Mouse (Mus musculus): ENCODE measurements around the gene Cklf.
"Not testable (repeated sequence)": the region's sequence is repeated elsewhere in the genome, so short reads cannot be mapped to it uniquely, and the experiment has no call there.

The Cklf gene

DNA sequence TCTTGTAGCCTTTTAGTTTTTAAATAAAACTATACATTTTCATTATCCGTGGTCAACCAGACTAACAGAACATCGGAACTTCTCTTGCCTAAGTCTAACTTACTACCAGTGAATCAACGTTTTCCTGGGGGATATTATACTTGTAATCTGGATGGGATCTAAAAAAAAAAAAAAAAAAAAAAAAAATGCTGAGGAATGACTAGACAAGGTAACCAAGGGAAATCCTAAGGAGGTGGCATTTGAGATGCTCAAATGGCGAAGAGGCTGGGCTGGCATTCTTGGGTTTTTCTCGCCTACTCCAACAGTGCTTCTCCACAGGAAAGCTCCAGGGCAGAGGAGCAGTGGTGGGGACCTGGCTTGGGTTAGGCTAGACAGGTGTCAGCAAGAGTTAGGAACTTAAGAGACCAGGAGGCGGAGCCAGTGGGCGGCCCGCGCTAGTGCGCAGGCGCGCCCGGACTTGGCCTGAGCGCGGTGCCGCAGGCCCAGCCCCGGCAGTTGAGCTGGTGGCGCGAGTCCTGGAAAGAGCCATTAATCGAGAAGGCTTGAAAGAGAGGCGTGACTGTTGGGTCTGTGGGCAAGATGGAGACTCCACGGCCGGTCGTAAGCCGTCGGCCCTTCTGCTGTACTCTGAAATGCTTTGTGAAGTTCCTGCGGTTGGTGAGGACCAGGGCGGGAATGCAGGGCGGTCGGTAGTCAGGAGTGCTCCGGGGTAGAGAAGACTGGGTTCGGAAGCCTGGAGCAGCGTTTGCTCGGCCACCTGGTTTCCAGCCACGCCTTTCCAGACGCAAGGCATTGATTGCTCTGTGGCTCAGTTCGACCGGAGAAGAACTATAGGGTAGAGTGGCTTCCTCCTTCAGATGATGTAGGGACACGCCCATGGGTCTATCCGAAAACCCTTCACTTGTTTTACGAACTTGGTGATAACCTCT, at the start of gene Cklf:
Cklf (plus strand) TSS at position 423 of the 929 bp plus-strand sequence.
- peak; percentile 90 to 94 for DNase-seq

DNA sequence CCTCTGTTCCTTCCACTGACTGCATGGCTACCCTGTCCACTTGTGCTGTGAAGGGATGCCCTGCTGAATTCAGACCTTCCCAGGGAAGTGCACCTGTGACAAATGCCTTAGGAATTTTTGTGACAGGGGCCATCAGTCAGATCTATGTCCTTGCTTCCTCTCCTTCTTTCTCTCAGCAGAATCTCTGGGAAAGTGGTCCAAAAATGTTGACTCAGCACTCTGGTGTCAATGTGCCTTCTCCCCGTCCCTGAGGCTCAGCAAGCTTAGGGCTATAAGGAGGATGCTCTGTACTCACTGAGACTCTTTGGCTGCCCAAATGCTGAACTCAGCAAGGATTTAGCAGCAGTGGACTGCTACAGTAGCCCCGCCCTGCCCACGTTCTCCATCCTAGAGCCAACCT, 49.0 kb upstream of the Cklf start:
- DNase-seq, result no peak

DNA sequence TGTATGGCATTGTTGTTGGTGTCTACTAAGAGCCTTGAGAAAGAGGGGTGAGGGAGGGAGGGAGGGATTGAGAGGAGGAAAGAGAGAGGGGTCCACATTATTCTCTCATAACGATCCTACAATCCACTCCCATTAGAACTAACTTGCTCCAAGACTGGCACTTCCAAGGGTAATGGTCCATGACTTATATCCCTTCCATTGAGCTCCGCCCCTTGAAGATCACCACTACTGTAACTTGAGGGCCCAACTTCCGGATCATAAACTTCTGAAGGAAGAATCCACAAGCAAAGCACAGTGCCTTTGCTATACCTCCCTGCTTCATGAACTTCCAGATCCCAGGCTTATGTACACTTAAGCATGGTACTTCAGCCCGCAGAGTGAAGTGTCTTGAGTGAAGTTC, 48.3 kb upstream of the Cklf start:
- DNase-seq, result no peak

- DNase-seq, result no peak
Observed at GRCm38 (mm10) chr8:104205292-104205691, 45.4 kb upstream of the Cklf start.

DNA sequence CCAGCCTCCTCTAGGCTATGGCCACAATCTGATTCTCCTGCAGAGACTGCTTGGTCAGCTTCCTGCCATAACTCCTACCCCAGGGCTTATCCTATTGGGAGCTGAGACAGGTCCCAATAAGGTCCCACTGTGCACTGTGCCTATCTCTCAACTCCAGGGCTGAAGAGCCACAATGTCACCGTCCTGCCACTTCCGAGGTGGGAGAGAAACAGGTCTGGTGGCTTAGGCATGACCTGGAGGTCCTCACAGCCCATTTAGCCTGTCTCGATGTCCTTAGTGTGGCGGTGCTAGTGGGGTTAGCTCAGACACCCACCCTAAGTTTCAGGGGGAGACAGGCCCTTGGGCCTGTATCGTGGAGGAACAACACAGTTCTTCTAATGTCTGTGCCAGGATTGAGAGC, 33.1 kb upstream of the Cklf start:
- no peak for DNase-seq

DNA sequence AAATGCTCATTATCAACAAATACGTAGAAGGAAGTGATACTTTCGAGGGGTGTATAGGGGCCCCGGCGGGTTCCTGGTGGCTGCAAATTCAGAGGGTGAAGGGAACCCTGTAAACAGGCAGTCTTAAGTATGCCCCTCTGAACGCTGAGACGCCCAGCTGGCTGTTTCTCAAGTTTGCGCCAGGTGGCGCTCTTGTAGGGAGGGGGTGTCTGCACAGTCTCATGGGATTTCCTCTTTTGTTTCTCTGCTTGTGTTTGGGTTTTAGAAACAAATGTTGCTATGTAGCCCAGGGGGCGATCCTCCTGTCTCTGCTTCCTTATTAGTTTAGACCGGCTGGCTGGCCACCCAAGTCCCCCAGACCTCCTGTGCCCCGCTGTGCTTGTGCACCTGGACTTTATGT, 31.6 kb upstream of the Cklf start:
- peak; percentile 57 to 65 for DNase-seq

DNA sequence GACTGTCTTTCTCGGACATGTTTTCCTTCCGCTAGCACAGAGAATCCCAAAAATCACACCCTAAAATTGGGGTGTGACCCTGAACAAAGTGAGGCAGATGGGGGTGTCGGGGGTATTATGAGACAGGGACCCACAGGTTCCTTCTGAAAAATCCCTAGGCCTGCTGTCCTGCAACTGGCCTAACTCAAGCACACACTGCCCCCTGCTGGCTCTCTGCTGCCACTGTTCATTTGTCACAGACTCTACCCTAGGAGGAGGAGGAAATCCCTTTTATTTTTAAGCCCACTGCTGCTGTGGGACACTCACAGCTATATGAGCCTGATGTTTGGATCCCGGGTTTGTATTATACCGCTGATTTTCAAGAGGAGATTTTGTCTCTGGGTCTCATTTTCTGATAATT, 30.9 kb upstream of the Cklf start:
- peak; percentile 86 to 88 for DNase-seq

GRCm38 (mm10) chr8:104227048-104227447, 23.6 kb upstream of the Cklf start:
- no peak for DNase-seq

GRCm38 (mm10) chr8:104230377-104230776, 20.3 kb upstream of the Cklf start:
- no peak for DNase-seq

GRCm38 (mm10) chr8:104232039-104232438, 18.6 kb upstream of the Cklf start:
- DNase-seq, result no peak

DNA sequence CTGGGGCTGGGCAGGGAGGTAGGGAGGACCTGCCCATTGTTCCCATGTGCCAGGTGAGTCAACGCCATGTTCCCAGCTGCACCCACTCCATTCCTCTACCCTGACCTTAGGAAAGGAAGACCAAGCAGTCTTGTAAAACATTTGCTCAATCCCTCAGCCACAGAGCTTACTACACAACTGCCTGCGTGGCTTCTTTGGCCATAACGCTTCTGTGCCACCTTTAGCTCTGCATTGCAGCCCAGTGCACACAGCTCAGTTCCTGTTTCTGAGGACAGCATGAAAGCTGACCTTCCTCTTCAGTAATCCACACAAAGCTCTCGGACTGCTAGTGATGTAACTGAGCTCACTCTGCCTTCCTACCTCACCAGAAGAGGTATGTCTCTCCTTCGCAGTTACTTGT, 17.7 kb upstream of the Cklf start:
- no peak for DNase-seq

GRCm38 (mm10) chr8:104234573-104234972, 16.1 kb upstream of the Cklf start:
- DNase-seq, result peak; percentile 55 to 59

- DNase-seq, result no peak
Observed at GRCm38 (mm10) chr8:104239418-104239861, 11.2 kb upstream of the Cklf start.

- no peak for DNase-seq
Observed at GRCm38 (mm10) chr8:104242038-104242644, 8.5 kb upstream of the Cklf start.

DNA sequence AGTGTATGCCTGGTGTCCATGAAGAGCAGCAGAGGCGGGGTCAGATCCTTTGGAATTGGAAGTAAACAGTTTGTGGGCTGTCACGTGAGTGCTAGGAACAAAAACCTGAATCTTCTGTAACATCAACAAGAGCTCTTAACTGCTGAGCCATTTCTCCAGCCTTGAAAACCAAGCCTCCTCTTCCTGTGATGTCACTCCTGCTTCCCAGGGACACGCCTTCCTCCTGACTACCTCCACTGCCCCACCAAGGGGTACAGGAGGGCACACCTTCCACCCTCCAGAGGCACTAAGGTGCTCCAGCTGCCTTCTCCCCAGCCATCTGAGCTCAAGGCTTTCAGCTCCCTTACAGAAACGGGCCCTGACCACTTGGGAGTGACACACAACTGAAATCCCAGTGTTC, 4.0 kb upstream of the Cklf start:
- no peak for DNase-seq

DNA sequence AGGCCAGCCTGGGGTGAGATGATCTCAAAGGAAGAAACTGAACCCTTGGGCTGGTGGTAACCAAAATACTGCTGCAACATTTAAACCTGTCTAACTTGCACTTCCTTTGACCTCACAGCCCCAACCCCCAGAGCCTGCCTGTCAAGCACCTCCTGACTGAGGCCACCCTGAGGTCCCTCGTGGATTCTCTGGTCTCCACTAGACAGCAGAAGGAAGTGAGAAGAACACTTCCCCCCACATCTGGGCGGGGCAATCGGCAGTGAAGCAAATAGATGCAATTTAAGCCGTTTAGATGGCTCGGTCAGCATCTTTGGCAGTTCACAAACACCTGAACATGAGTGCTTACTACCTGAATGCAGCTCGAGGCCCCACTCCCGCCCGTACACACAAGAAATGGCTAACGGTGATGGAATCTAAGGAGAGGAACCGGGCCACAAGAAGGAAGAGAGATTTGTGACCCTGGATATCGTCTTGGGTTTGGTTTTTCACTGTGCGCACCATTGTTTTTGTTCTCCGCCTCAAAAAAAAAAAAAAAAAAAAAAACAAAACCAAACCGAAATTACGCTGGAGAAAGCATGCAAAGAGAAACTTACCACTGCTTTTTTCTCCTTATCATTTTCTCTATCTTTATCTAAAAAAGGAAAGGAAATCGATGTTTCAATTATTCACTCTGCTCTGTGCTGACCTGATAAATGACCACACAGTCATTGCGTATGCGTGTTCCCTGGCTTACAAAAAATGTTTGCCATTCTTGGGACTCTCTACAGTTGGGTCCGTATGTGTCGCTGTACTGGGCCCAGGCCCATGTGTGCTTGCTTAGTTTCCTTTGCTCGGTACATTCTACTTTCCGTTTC, 3.4 kb upstream of the Cklf start:
- DNase-seq, result peak; percentile 15 to 50

- DNase-seq, result peak; percentile 24 to 50
Observed at GRCm38 (mm10) chr8:104247908-104248275, 2.8 kb upstream of the Cklf start.

DNA sequence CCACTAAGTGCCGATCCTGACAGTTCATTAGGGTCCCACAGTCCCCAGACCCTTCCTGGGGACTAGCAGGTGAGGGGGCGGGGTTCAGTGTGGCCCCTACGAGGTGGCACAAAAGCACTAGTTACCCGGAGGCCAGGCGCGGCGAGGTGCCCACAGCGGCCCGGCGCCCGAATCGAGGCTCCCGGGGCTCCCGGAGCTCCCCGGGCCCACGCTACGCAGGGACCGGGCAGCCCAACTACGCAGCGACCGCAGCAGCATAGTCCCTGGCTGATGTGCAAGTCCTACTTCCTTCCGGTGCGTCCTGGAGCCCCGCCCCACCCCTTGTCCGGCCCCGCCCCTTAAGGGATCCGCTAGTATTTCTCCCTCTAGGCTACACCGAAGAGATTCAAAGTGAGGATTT, 2.4 kb upstream of the Cklf start, which contains the start of gene Tk2:
Tk2 (minus strand) TSS at position 283 of the 400 bp plus-strand sequence.
- DNase-seq, result peak; percentile 87 to 92

GRCm38 (mm10) chr8:104249442-104249996, 1.1 kb upstream of the Cklf start:
- no peak for DNase-seq

GRCm38 (mm10) chr8:104251461-104251860, 800 bp downstream of the Cklf start:
- DNase-seq, result peak; percentile 25 to 40

DNA sequence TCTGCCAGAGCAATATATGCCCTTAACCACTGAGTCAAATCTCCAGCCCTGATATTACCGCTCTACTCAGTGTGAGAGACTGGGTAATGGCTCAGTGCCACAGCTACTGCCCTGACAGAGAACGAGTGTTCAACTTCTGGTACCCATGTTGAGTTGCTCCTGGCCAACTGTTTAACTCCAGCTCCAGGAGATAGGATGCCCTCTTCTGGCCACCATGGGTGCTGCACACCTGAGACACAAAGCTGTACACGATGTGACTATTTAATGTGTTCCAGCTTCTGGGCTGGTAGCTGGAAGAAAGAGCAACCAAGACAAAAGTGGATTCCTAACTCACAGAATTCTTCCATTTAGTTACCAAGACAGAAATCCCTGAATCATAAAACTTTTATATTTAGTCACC, 2.4 kb downstream of the Cklf start:
- DNase-seq, result peak; percentile 40 to 47

DNA sequence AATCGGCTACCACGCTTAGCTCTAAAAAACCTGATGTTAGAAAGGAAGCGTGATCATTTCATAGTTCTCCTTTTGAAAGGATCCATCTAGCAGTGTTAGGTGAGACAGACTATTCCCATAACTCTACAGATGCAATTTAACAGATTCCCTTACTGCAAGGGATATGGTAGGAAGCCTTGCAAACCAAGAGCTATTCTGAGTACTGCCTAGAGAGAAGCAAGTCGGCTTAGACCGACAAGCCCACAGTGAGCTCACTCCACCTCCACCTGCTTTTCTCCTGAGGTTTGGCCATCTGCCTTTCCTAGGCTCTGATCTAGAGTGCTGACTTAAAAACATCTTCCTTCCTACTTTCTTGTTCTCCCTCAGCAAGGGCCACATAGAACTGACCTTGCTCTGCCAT, 11.1 kb downstream of the Cklf start:
- not testable (repeated sequence) for DNase-seq

All from kidney, postnatal 4 days (tissue).